Mouse (Mus musculus): Measurements from ENCODE around the gene Slamf6. TPM values are rescaled to one million over a fixed set of nuclear protein-coding genes. Genes with fewer than 3 reads are reported as not detected.
"Not testable (repeated sequence)": the region's sequence is repeated elsewhere in the genome, so short reads cannot be mapped to it uniquely, and the experiment has no call there.

Gene Slamf6
- total RNA-seq (2012; rRNA removed), result not detected in 2 replicates
- under 1 TPM in 1 of 2 experiments, not detected in 1; 0.01 TPM for polyA plus RNA-seq (2012; ENCODE audit: insufficient read depth in 1 of 2, insufficient read length in 2 of 2, low read depth in 1 of 2, low replicate concordance in 2 of 2, missing spikeins in 1 of 2)

- Histone ChIP-seq H3K27me3 (ENCODE audit: control insufficient read depth in 1 of 2, insufficient read depth in 2 of 2, low read length in 2 of 2) (no peaks in the 10 kb centered on the region), H3K9me3 (replicated peaks; ENCODE audit: insufficient read depth, low read length) (no peaks in the 10 kb centered on the region), H3K4me1 (ENCODE audit: control insufficient read depth in 1 of 2, insufficient read depth in 2 of 2, low read length in 2 of 2) (peaks cover 13 to 20% of the 10 kb centered on the region in 2 experiments), H3K27ac (ENCODE audit: control insufficient read depth, low read depth, low read length) (peak within 1 kb of the TSS; percentile 11; the same call in 1 of the 2 replicates), H3K4me3 (ENCODE audit: control insufficient read depth in 1 of 2, insufficient read depth in 1 of 2, low read depth in 2 of 2, low read length in 2 of 2) (peak within 1 kb of the TSS; percentile 32 to 34), H3K79me2 (ENCODE audit: control insufficient read depth, insufficient read depth, low read length, poor library complexity) (no peaks in the 10 kb centered on the region), H3K9ac (ENCODE audit: control insufficient read depth, low read depth, low read length, poor library complexity, severe bottlenecking) (peak within 1 kb of the TSS; percentile 21), H3K36me3 (ENCODE audit: control insufficient read depth in 1 of 2, insufficient read depth in 2 of 2, low read length in 2 of 2) (peaks cover 0 to 18% of the 10 kb centered on the region in 2 experiments; a peak in 2 of 4 replicates)
- TF ChIP-seq JUND (IDR thresholded peaks at IDR 0.05; ENCODE audit: low read depth, low read length) (no peak), EP300 (IDR thresholded peaks at IDR 0.05; ENCODE audit: low read depth in 1 of 2, low read length in 2 of 2) (peak in 1 of 2 experiments; percentile 10; a peak in 1 of 4 replicates)
- DNase-seq (ENCODE audit: low read depth, low spot score), result peak; percentile 68
Observed at GRCm38 (mm10) chr1:171917305-171918039, at the start of gene Slamf6. Gene Slamf6, plus strand, starts transcription at chr1:171917515.

- TF ChIP-seq MYC (IDR thresholded peaks at IDR 0.05; ENCODE audit: low read depth, low read length) (no peak), TAL1 (IDR thresholded peaks at IDR 0.05; ENCODE audit: low read length) (no peak), RAD21 (IDR thresholded peaks at IDR 0.05; ENCODE audit: low read depth, low read length) (no peak), EP300 (IDR thresholded peaks at IDR 0.05; ENCODE audit: low read depth in 1 of 2, low read length in 2 of 2) (no peak), CHD2 (IDR thresholded peaks at IDR 0.05; ENCODE audit: low read length) (no peak), JUND (IDR thresholded peaks at IDR 0.05; ENCODE audit: low read depth, low read length) (no peak), ZC3H11A (IDR thresholded peaks at IDR 0.05; ENCODE audit: low read depth, low read length) (no peak), ETS1 (IDR thresholded peaks at IDR 0.05; ENCODE audit: low read depth, low read length) (no peak), USF2 (IDR thresholded peaks at IDR 0.05; ENCODE audit: borderline replicate concordance in 1 of 2, insufficient read depth in 1 of 2, low read depth in 1 of 2, low read length in 2 of 2) (no peak), ZKSCAN1 (IDR thresholded peaks at IDR 0.05; ENCODE audit: low read depth, low read length) (no peak), ELF1 (IDR thresholded peaks at IDR 0.05; ENCODE audit: low read depth, low read length) (no peak), ZMIZ1 (IDR thresholded peaks at IDR 0.05; ENCODE audit: low read depth, low read length) (no peak), SIN3A (IDR thresholded peaks at IDR 0.05; ENCODE audit: low read length) (no peak), USF1 (IDR thresholded peaks at IDR 0.05; ENCODE audit: low read depth, low read length) (no peak), RCOR1 (IDR thresholded peaks at IDR 0.05; ENCODE audit: low read depth, low read length) (no peak), POLR2A (IDR thresholded peaks at IDR 0.05; ENCODE audit: control insufficient read depth in 1 of 2, insufficient read depth in 1 of 2, low read depth in 1 of 2, low read length in 2 of 2, poor library complexity in 1 of 2) (no peak), POLR2AphosphoS5 (IDR thresholded peaks at IDR 0.05; ENCODE audit: borderline replicate concordance, low read depth, low read length) (no peak), MYB (IDR thresholded peaks at IDR 0.05; ENCODE audit: low read depth, low read length) (no peak)
- Histone ChIP-seq H3K36me3 (ENCODE audit: control insufficient read depth in 1 of 2, insufficient read depth in 2 of 2, low read length in 2 of 2) (no peaks in the 10 kb centered on the region), H3K27ac (ENCODE audit: control insufficient read depth, low read depth, low read length) (no peak overlapping the region), H3K79me2 (ENCODE audit: control insufficient read depth, insufficient read depth, low read length, poor library complexity) (no peaks in the 10 kb centered on the region), H3K9ac (ENCODE audit: control insufficient read depth, low read depth, low read length, poor library complexity, severe bottlenecking) (no peak overlapping the region), H3K9me3 (replicated peaks; ENCODE audit: insufficient read depth, low read length) (no peaks in the 10 kb centered on the region), H3K4me3 (ENCODE audit: control insufficient read depth in 1 of 2, insufficient read depth in 1 of 2, low read depth in 2 of 2, low read length in 2 of 2) (no peak overlapping the region), H3K4me1 (ENCODE audit: control insufficient read depth in 1 of 2, insufficient read depth in 2 of 2, low read length in 2 of 2) (no peaks in the 10 kb centered on the region), H3K27me3 (ENCODE audit: control insufficient read depth in 1 of 2, insufficient read depth in 2 of 2, low read length in 2 of 2) (no peaks in the 10 kb centered on the region)
- no peak for DNase-seq (ENCODE audit: low read depth, low spot score)
Observed at GRCm38 (mm10) chr1:171886989-171887388, 30.3 kb upstream of the Slamf6 start.

GRCm38 (mm10) chr1:171895364-171895763, 22.0 kb upstream of the Slamf6 start, which contains the start of gene Gm10521:
Gene Gm10521, plus strand, starts transcription at chr1:171895664.
- H3K27ac ChIP-seq (ENCODE audit: control insufficient read depth, low read depth, low read length); H3K4me3 ChIP-seq (ENCODE audit: control insufficient read depth in 1 of 2, insufficient read depth in 1 of 2, low read depth in 2 of 2, low read length in 2 of 2); H3K79me2 ChIP-seq (ENCODE audit: control insufficient read depth, insufficient read depth, low read length, poor library complexity); H3K36me3 ChIP-seq (ENCODE audit: control insufficient read depth in 1 of 2, insufficient read depth in 2 of 2, low read length in 2 of 2); H3K4me1 ChIP-seq (ENCODE audit: control insufficient read depth in 1 of 2, insufficient read depth in 2 of 2, low read length in 2 of 2); H3K9ac ChIP-seq (ENCODE audit: control insufficient read depth, low read depth, low read length, poor library complexity, severe bottlenecking); H3K27me3 ChIP-seq (ENCODE audit: control insufficient read depth in 1 of 2, insufficient read depth in 2 of 2, low read length in 2 of 2); H3K9me3 ChIP-seq (replicated peaks; ENCODE audit: insufficient read depth, low read length): not testable (repeated sequence)
- peak; percentile 54 for DNase-seq (ENCODE audit: low read depth, low spot score)

Data from MEL (cell line).